Mouse (Mus musculus) limb, embryonic 11.5 days (tissue): ENCODE data around the gene Vpreb3. TPM values are rescaled to one million over a fixed set of nuclear protein-coding genes. Genes with fewer than 3 reads are reported as not detected.
A peak's percentile ranks its signal among the peaks of the same experiment; 100 is the strongest.

Experiments used
- ATAC-seq: fragments of 200-750 bp; cut with Nextera tagmentation; 2 replicates; pipeline ENCODE4 v1.8.0; 2017; ENCODE audit warnings: low read depth; ENCODE audit not compliant: insufficient number of reproducible peaks, low FRiP score, low TSS enrichment
- DNase-seq: peaks from one replicate; pipeline ENCODE4 v3.0.0-alpha.2; 2015; ENCODE audit warnings: low spot score
- H3K27ac ChIP-seq: fragments of 300-500 bp; sonication (generic); replicated peaks from 2 replicates; pipeline ENCODE4 v1.5.1; 2014; ENCODE audit warnings: low read depth, mild to moderate bottlenecking, low read length
- H3K27me3 ChIP-seq: fragments of 300-500 bp; sonication (generic); 2 replicates; pipeline ENCODE4 v1.6.1; 2014; ENCODE audit warnings: mild to moderate bottlenecking, low read length, mixed read lengths; ENCODE audit not compliant: control insufficient read depth, insufficient read depth
- H3K36me3 ChIP-seq: fragments of 300-500 bp; sonication (generic); 2 replicates; pipeline ENCODE4 v1.6.1; 2014; ENCODE audit warnings: mild to moderate bottlenecking, low read length, moderate library complexity, mixed read lengths; ENCODE audit not compliant: control insufficient read depth, insufficient read depth
- H3K4me1 ChIP-seq: fragments of 300-500 bp; sonication (generic); 2 replicates; pipeline ENCODE4 v1.6.1; 2014; ENCODE audit warnings: low read length, mixed read lengths; ENCODE audit not compliant: control insufficient read depth, insufficient read depth
- H3K4me2 ChIP-seq: fragments of 300-500 bp; sonication (generic); 2 replicates; pipeline ENCODE4 v1.6.1; 2014; ENCODE audit warnings: low read depth, mild to moderate bottlenecking, moderate library complexity; ENCODE audit not compliant: severe bottlenecking
- H3K4me3 ChIP-seq: fragments of 300-500 bp; sonication (generic); 2 replicates; pipeline ENCODE4 v1.5.1; 2014; ENCODE audit warnings: low read depth, low read length
- H3K9ac ChIP-seq: fragments of 300-500 bp; sonication (generic); 2 replicates; pipeline ENCODE4 v1.6.1; 2014; ENCODE audit warnings: mild to moderate bottlenecking, low read length
- H3K9me3 ChIP-seq: fragments of 300-500 bp; sonication (generic); 2 replicates; pipeline ENCODE4 v1.6.1; 2016; ENCODE audit warnings: low read length; ENCODE audit not compliant: control insufficient read depth
- WGBS: fragments of 180-500 bp; shearing (Covaris S2); extraction: QIAGEN DNeasy Blood & Tissue Kit; methylation state at CpG from one replicate; pipeline ENCODE4 v1.1.7; 2014; 5-methylcytosine and 5-hydroxymethylcytosine counted together
- polyA plus RNA-seq: library from polyadenylated mRNA; unstranded; fragments of >200 nt; fragmentation: Nextera tagmentation; extraction: Ambion mirVana; gene quantifications from 2 replicates; pipeline ENCODE4 v1.2.1, GENCODE M21; 2014

Vpreb3 gene
- polyA plus RNA-seq, 1 experiment from 2014 or later = 0.60 TPM

DNA sequence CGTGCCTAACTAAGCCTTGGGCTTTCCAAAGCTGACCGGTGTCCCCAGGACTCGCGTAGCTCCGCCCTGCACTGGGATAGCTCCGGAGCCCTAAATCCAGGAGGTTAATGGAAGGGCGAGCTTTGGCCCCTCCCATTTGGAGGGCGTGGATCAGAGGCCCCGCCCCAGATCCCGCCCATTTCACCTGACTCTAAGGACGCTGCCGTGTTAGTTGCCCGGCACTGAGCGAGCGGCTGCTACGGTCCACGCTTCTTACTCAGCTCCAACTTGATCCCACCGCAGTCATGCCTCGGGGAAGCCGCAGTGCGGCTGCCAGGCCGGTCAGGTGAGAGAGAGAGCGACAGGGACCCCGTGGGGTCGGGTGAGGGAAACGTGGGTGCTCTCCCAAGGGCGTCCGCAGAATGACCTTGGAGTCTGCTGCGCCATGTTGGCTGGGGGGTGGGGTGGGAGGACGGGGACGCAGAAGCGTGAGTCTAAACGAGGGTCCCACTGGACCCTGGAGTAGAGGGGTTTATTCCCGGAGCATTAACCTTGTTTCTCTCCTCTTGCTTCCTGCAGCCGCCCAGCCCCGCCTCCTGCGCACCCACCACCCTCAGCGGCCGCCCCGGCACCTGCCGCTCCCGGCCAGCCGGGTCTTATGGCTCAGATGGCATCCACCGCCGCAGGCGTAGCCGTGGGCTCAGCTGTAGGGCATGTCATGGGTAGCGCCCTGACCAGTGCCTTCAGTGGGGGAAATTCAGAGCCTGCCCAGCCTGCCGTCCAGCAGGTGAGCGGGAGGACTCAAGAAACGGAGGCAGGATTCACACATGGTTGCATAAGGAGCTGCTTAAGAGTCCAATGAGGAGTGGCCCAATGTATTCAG, 6.9 kb upstream of the Vpreb3 start, which contains the start of gene Mmp11:
Gene Mmp11 (minus strand): TSS at position 817 of the 862 bp plus-strand sequence.
- 2% methylated on average over 51 of the region's 51 CpGs for WGBS
- DNase-seq (peak; percentile 85), ATAC-seq (peak; percentile 60; the same call in 1 of the 2 replicates)
- Histone ChIP-seq H3K9me3 (no peaks in the 10 kb centered on the region), H3K27me3 (peaks cover 24% of the 10 kb centered on the region), H3K9ac (no peak within 1 kb of the TSS; the same call in 1 of the 2 replicates), H3K4me3 (peak within 1 kb of the TSS; percentile 38), H3K27ac (no peak within 1 kb of the TSS), H3K4me2 (peak within 1 kb of the TSS; percentile 89), H3K36me3 (no peaks in the 10 kb centered on the region), H3K4me1 (peaks cover 9% of the 10 kb centered on the region; the same call in 1 of the 2 replicates)

DNA sequence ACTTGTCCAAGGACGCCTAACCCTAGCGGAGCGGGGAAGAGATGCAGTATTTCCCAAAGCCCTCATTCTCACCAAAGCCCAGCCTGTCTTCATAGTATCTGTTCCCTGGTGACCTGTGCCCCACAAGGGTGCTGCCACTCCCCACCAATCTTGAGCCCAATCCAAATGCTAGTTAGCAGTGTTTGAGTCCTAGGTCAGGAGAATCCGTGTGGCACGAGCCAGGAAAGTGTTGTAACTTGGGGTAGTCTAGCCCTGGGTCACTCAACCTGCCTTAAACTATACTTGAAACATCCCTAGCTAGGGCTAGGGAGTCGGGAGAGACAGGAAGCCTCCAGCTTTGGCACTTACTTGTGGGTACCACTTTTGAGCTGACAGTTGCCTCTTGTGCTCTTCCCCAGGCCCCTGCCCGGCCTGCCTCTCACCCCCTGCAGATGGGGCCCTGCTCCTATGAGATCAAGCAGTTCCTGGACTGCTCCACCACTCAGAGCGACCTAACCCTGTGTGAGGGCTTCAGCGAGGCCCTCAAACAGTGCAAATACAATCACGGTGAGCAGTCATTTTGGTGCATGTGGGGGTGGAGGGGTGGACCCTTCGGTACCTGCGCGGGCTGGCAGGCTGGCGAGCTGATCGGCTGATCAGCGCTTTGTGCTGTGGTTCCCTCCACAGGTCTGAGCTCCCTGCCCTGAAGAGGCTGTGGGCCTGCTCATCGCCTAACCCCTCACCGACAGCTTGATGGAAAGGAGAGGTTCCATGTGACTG, 5.8 kb upstream of the Vpreb3 start:
- Histone ChIP-seq H3K4me3 (no peak overlapping the region), H3K36me3 (no peaks in the 10 kb centered on the region), H3K4me1 (peaks cover 9% of the 10 kb centered on the region; the same call in 1 of the 2 replicates), H3K27me3 (peaks cover 24% of the 10 kb centered on the region), H3K9me3 (no peaks in the 10 kb centered on the region), H3K4me2 (no peak overlapping the region), H3K9ac (no peak overlapping the region), H3K27ac (no peak overlapping the region)
- ATAC-seq (no peak), DNase-seq (no peak)
- 32% methylated on average over 18 of the region's 18 CpGs for WGBS

DNA sequence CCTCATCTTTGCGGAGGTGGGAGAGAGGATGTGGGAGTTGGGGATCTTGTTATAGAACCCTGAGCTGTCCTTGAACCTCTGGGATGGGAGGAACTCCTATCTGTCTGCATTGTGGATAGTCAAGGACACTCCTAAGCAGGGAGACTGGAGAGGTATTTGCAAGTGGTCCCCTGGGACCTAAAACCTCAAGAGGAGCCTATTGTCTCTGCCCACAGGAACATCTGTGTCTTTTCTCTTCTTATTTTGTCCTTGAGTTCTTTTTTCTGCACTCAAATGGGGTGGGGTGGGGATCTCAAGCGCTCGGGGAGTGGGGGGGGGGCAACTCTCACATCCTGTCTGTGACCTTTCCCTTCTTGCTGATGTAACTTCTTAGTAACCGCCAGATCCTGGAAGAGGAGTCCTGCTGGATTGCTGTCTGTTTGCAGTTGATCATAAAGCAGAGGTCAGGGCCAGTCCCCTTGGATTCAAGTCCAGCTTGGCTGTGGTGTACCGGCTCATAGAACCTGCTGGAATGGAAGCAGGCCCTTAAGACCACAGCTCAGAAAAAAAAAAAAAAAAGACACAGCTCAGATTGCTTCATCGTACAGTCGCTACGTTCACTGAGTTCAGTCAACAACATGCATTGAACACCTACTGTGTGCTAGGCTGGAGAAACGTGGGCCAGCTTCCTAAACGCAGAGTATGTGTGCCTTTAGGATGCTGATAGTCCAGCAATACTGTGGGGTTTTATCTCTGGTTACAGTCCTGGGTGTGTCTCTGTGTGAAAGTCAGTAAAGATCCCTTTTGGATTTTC, 4.8 kb upstream of the Vpreb3 start:
- H3K4me3 ChIP-seq = no peak overlapping the region
- DNase-seq (no peak), ATAC-seq (no peak)
- H3K9ac ChIP-seq = no peak overlapping the region
- 64% methylated on average over 9 of the region's 10 CpGs for WGBS
- no peaks in the 10 kb centered on the region for H3K9me3 ChIP-seq
- no peak overlapping the region for H3K27ac ChIP-seq
- peaks cover 24% of the 10 kb centered on the region for H3K27me3 ChIP-seq
- no peaks in the 10 kb centered on the region for H3K36me3 ChIP-seq
- H3K4me1 ChIP-seq = 0 out of 2 replicates have a peak, but pooled peaks cover 4% of the 10 kb centered on the region
- no peak overlapping the region for H3K4me2 ChIP-seq

DNA sequence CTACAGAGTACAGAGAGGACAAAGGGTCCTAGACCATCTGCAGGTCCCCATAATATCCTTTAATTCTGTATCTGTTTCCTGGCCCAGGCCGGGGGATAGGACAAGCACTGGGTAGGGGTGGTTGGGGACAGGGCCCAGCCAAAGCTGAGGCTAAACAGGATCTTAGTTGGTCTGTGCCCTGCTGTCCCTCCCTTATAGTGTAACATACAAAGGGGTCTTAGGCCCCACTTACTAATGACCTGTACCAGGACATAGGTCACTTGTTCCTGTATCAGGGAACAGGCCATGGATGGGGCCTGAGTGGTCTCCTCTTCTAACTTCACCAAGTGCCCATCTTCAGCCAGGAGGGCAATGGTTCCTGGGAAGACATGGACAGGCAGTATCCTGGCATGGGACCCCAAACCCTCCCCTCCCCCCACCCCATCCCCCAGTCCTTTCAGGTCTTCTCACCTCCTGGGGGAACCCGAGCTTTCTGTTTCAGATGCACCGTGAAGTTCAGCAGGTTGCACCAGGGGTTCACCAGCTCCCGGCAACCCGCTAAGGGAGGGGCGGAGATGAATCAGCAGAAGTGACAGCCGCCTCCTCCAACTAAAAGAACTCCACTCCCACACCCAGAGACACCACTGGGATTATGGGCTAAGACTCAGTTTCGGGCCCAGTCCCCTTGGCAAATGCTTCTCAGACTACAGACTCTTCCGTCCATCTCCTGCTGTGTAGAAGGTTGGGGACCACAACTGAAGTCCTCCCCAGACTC, 3.2 kb upstream of the Vpreb3 start:
- no peaks in the 10 kb centered on the region for H3K36me3 ChIP-seq
- no peak overlapping the region for H3K27ac ChIP-seq
- DNase-seq (no peak), ATAC-seq (no peak)
- H3K4me1 ChIP-seq = 0 out of 2 replicates have a peak, but pooled peaks cover 2% of the 10 kb centered on the region
- no peak overlapping the region for H3K4me2 ChIP-seq
- 37% methylated on average over 9 of the region's 9 CpGs for WGBS
- no peak overlapping the region for H3K4me3 ChIP-seq
- H3K9me3 ChIP-seq = no peaks in the 10 kb centered on the region
- no peak overlapping the region for H3K9ac ChIP-seq
- peaks cover 24% of the 10 kb centered on the region for H3K27me3 ChIP-seq

DNA sequence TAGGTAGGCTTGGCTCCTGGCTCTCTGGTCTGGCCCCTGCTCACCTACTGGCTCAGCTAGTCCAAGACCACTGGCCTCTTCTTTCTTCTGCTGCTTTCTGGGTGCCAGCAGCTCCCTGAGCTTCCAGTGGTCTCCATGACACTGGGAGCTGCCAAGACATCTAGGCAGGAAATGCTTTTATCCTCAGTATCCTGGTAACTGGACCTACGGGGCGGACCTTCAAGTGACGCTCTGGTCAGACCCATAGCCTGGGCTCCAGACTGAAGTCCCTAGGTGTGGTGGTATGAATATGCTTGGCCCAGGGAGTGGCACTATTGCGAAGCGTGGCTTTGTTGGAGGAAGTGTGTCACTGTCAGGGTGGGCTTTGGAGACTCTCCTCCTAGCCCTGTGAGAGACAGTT, 2.3 kb upstream of the Vpreb3 start, which contains the start of gene Gm867:
Gene Gm867 (minus strand): TSS at position 153 of the 400 bp plus-strand sequence.
- 0 out of 2 replicates have a peak, but pooled peaks cover 2% of the 10 kb centered on the region for H3K4me1 ChIP-seq
- no peaks in the 10 kb centered on the region for H3K36me3 ChIP-seq
- no peak within 1 kb of the TSS for H3K9ac ChIP-seq
- WGBS = 89% methylated on average over 5 of the region's 5 CpGs
- H3K27me3 ChIP-seq = peaks cover 24% of the 10 kb centered on the region
- H3K4me2 ChIP-seq = no peak within 1 kb of the TSS
- no peaks in the 10 kb centered on the region for H3K9me3 ChIP-seq
- DNase-seq = no peak
- no peak within 1 kb of the TSS for H3K27ac ChIP-seq
- H3K4me3 ChIP-seq = no peak within 1 kb of the TSS
- no peak for ATAC-seq

DNA sequence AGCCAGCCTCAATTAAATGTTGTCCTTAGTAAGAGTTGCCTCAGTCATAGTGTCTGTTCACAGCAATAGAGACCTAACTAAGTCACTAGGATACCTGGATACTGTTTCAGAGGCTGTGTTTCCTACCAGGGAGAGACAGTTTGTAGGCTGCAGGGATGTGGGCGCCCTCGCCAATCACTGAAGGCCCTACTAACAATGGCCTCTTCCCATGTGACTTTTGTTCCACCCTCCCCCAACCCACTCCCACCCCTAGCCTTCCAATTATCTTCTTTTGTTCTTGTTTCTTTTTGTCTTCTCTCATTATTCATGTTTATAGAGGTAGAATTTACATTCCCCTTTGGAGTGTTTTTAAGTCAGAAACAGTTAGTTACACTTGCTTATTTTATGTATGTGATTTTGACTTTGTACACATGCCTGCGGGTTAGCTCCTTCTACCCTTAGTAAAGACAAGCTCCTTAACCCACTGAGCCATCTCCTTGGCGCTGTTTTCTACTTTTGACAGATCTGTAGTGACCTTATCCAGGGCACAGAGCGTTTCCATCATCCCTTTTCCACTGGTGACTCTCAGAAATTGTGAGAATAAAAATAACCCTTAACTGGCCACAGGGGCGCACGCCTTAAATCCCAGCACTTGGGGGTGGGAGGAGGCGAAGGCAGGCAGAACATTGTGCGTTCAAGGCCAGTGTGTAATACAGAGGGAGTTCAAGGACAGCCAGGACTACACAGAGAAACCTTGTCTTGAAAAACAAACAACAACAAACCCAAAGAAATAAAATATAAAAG, 1.6 kb upstream of the Vpreb3 start:
- Histone ChIP-seq H3K36me3 (no peaks in the 10 kb centered on the region), H3K9ac (no peak overlapping the region), H3K27ac (no peak overlapping the region), H3K9me3 (no peaks in the 10 kb centered on the region), H3K4me3 (no peak overlapping the region), H3K27me3 (peaks cover 20% of the 10 kb centered on the region), H3K4me1 (0 out of 2 replicates have a peak, but pooled peaks cover under 1% of the 10 kb centered on the region), H3K4me2 (no peak overlapping the region)
- DNase-seq (no peak), ATAC-seq (no peak)
- WGBS = 78% methylated on average over 9 of the region's 9 CpGs

DNA sequence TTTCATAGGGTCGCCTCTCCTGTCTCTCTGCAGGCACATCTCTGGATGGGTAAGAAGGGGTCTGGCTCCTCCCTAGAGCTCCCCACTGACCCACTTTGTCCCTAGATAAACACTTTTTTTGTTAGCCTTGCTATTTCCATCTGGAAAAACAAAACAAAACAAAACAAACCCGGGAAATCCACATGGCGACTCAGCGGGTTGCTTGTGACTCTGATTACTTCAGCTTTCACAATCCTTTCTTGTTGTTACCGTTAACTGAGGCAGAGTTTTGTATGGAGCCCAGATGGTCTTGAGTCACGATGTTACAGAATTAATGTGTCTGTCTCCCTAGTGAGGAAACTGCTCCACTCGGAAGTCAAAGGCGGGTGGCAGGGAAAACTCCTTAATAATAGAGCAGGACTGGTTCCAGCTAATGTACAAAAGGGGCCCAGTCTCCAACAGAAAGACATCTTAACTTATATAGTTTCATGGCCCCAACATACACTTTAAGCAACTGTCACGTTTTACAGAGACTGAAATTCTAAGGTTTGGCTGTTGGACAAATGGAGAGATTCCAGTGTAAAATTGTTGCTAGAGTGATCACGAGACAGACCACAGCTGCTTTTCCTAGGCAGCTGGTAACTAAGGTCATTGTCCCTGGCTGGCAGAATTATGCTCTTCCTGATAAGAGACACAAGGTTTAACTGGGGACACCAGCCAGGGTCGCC, 1.4 kb downstream of the Vpreb3 start:
- H3K9me3 ChIP-seq = no peaks in the 10 kb centered on the region
- H3K36me3 ChIP-seq = no peaks in the 10 kb centered on the region
- H3K9ac ChIP-seq = no peak overlapping the region
- H3K4me2 ChIP-seq = no peak overlapping the region
- WGBS = 51% methylated on average over 11 of the region's 11 CpGs
- H3K4me1 ChIP-seq = no peaks in the 10 kb centered on the region
- peaks cover 2% of the 10 kb centered on the region; the same call in 1 of the 2 replicates for H3K27me3 ChIP-seq
- no peak overlapping the region for H3K27ac ChIP-seq
- H3K4me3 ChIP-seq = no peak overlapping the region
- no peak for DNase-seq
- no peak for ATAC-seq
